Mouse (Mus musculus) hematopoietic stem cell, adult 5-6 weeks (primary cell): ENCODE measurements around the gene Actl11. TPM values are rescaled to one million over a fixed set of nuclear protein-coding genes. Genes with fewer than 3 reads are reported as not detected.
A peak's percentile ranks its signal among the peaks of the same experiment; 100 is the strongest.

Source experiments
- ATAC-seq, 2 experiments: fragments of 125-278 bp in 1 of 2; replicated peaks in 1 of 2; 2 replicates each; pipeline ENCODE4 v1.8.0; 2016 to 2017; ENCODE audit warnings: inconsistent platforms in 2 of 2, mild to moderate bottlenecking in 2 of 2, moderate number of reproducible peaks in 2 of 2, low read depth in 1 of 2, moderate TSS enrichment in 1 of 2; ENCODE audit not compliant: low FRiP score in 2 of 2, poor library complexity in 2 of 2, severe bottlenecking in 2 of 2, insufficient read depth in 1 of 2, low TSS enrichment in 1 of 2
- total RNA-seq: library from RNA; stranded (forward); fragments of 172-1452, 232-1000 nt; gene quantifications from 2 replicates; pipeline ENCODE4 v1.2.3, GENCODE M21; 2017

The Actl11 gene
- total RNA-seq, 1 experiment from 2014 or later = not detected

DNA sequence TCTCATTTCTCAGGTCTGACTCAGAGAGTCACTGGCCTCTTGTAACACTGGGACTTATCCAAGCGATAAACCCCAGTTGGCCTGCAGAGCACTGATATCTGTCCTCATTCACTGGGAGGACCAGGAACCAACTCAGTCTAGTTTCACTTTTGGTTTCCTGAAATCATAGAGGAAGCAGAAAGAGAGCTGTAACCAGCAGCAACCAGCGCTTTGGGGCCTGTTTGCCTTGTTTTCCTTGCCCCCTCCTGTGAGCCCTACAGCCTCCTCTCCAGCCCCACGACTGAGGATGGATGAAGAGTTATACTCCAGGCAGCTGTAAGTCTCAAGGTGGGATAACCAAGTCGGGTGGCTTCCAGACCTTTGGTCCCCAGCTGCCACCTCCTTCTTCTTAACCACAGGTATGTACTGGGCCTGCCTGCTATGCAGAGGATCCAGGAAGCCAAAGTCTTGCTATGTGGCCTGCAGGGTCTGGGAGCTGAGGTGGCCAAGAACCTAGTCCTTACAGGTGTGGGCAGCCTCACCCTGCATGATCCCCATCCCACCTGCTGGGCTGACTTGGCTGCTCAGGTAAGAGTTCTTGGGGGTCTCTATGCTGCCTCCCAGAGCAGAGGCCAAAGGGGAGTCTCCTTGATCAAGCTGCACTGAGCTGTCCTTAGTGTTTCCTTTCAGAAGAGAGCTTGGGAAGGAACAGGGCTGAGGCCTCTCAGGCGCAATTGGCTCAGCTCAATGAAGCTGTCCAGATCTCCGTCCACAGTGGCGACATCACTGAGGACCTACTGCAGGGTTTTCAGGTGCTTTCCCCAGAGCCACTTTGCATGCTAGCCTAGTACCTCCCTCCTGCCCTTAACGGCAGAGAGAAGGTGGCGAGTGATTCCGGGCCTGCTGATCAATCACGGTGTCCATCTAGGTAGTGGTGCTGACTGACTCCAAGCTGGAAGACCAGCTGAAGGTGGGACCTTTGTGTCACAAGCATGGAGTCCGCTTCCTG, 47.4 kb downstream of the Actl11 start, which contains the start of gene Uba7:
TSS of gene Uba7 (plus strand) at position 107 of the 988 bp plus-strand sequence.
- peak; percentile 80 to 81 for ATAC-seq

- no peak for ATAC-seq
Observed at GRCm38 (mm10) chr9:107978815-107979214, 50.5 kb downstream of the Actl11 start.

Other genes with a start within 250 kb of the Actl11 start
- gene Gnat1, start 248.8 kb upstream of the Actl11 start, total RNA-seq = not detected in 2 replicates
- gene Sema3f, start 218.0 kb upstream of the Actl11 start, total RNA-seq = 0.89 and 1.2 TPM in 2 replicates
- gene Rbm5, start 157.5 kb upstream of the Actl11 start, total RNA-seq = 309 and 331 TPM in 2 replicates
- 165 and 170 TPM in 2 replicates for gene Rbm6, start 55.2 kb upstream of the Actl11 start, total RNA-seq
- 11.5 and 12.3 TPM in 2 replicates for gene Mon1a, start 40.3 kb upstream of the Actl11 start, total RNA-seq
- gene Mst1r, start 21.6 kb upstream of the Actl11 start, total RNA-seq = 0.25 TPM in 1 of 2 replicates, not detected in the other
- 0.25 and 0.38 TPM in 2 replicates for gene Camkv, start 7.2 kb downstream of the Actl11 start, total RNA-seq
- 19.3 and 40.1 TPM in 2 replicates for gene Traip, start 21.7 kb downstream of the Actl11 start, total RNA-seq
- gene Uba7, start 47.0 kb downstream of the Actl11 start, total RNA-seq = 103 and 121 TPM in 2 replicates
- gene Gm20661, start 54.6 kb downstream of the Actl11 start, total RNA-seq = 2.2 and 2.3 TPM in 2 replicates
- 49.9 and 50.4 TPM in 2 replicates for gene Inka1, start 57.4 kb downstream of the Actl11 start, total RNA-seq
- 3.3 and 3.9 TPM in 2 replicates for gene Cdhr4, start 64.0 kb downstream of the Actl11 start, total RNA-seq
- 1.6 TPM in 1 of 2 replicates, not detected in the other for gene Gm20662, start 67.9 kb downstream of the Actl11 start, total RNA-seq
- gene Ip6k1, start 74.0 kb downstream of the Actl11 start, total RNA-seq = 45.7 and 127 TPM in 2 replicates
- 10.8 and 16.2 TPM in 2 replicates for gene Gmppb, start 120.8 kb downstream of the Actl11 start, total RNA-seq
- gene Amigo3, start 124.7 kb downstream of the Actl11 start, total RNA-seq = 1.9 and 3.4 TPM in 2 replicates
- not detected in 2 replicates for gene Mst1, start 152.0 kb downstream of the Actl11 start, total RNA-seq
- gene Rnf123, start 154.9 kb downstream of the Actl11 start, total RNA-seq = 35.1 and 40.5 TPM in 2 replicates
- gene Apeh, start 166.1 kb downstream of the Actl11 start, total RNA-seq = 90.6 and 109 TPM in 2 replicates